Mouse (Mus musculus): ENCODE data around the gene Tmem63c. TPM values are rescaled to one million over a fixed set of nuclear protein-coding genes. Genes with fewer than 3 reads are reported as not detected.

The Tmem63c gene
- polyA plus RNA-seq, 1 experiment from 2014 or later = 0.05 TPM

DNA sequence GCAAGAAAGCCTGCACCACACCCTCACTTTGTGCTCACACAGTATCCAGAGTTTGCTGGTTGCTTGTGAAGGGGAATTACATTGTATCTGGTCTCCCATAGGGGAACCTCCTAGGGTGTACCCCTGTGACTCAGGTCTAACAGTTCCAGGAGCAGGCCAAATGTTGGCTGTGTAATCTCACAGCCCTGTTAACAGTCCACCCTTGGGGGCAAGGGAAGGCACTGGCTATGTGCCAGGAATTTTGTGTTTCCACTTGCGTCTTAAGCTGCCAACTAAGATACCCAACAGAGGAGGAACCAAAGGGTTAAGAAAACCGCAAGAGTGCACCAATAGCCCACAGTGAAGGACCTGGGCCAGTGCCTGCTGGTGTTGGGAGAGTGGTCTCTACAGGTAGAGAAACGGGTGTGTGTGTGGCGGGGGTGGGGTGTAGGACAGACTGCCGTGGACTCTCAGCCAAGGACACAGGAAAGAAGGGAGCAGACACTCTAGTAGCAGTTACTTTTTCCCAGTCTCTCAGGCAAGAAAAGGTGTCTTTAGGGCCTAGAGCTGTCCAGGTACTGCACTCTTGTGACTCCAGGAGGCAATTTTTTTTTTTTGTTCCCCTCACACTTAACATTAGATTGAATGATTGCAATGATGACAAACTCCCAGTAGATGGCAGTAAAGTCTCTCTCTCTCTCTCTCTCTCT, 20.8 kb upstream of the Tmem63c start:
- DNase-seq (ENCODE audit: low spot score) = peak; percentile 25

- DNase-seq (ENCODE audit: low spot score) = no peak
These were observed 20.3 kb upstream of the Tmem63c start for GRCm38 (mm10) chr12:87000840-87001176.

GRCm38 (mm10) chr12:87002209-87002608, 18.9 kb upstream of the Tmem63c start:
- no peak for DNase-seq (ENCODE audit: low spot score)

- DNase-seq (ENCODE audit: low spot score) = no peak
These were observed 18.3 kb upstream of the Tmem63c start for GRCm38 (mm10) chr12:87002815-87003214.

GRCm38 (mm10) chr12:87003606-87004005, 17.5 kb upstream of the Tmem63c start:
- DNase-seq (ENCODE audit: low spot score) = no peak

GRCm38 (mm10) chr12:87004596-87004995, 16.5 kb upstream of the Tmem63c start:
- no peak for DNase-seq (ENCODE audit: low spot score)

DNA sequence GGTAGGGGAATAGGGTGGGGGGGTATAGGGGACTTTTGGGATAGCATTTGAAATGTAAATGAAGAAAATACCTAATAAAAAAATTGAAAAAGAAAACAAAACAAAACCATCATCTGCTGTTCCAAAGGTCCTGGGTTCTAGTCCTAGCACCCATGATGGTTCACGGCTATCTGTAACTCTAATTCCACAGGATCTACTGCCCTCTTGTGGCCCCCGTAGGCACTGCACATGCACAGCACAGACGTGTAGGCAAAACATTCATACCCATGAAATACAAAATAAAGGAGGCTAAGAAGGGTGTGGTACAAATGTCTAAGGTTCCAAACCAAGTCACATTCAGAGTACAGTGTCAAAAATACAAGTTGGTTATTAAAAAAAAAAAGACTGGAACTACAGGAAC, 4.1 kb upstream of the Tmem63c start:
- peak; percentile 8 for DNase-seq (ENCODE audit: low spot score)

DNA sequence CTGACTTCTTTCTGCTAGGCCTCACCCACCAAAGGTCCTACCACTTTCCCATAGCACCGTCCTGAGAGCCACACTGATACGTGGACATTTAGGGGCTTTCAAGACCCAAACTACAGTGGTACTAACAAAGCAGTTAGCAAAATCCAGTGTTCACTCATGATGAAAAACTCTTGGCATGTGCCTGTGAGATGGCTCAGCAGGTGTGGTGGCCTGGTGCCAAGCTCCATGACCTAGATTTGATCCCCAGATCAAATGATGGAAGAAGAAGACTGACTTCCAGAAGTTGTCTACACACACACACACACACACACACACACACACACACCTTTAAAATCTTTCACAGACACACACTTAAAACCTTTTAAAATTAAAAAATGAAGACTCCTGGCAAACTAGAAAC, 2.4 kb upstream of the Tmem63c start:
- no peak for DNase-seq (ENCODE audit: low spot score)

DNA sequence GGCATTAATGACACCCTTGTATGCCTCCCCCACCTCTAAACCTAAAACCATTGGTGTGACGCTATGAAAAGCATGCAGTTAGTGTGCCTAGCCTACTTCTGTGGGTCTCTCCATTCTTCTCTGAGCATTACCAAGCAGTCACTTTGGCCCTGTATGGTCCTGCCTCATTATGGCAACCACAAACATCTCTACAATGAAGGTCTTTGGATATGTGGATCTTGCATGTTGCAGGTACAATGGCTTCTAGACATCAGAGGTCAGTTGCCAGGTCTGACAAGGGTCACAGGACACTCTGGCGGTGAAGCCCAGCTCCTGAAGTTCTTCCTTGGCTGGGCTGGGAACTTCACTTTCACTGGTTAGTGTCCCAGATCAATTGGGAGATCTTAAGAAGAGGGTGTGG, 866 bp downstream of the Tmem63c start:
- DNase-seq (ENCODE audit: low spot score) = no peak

DNA sequence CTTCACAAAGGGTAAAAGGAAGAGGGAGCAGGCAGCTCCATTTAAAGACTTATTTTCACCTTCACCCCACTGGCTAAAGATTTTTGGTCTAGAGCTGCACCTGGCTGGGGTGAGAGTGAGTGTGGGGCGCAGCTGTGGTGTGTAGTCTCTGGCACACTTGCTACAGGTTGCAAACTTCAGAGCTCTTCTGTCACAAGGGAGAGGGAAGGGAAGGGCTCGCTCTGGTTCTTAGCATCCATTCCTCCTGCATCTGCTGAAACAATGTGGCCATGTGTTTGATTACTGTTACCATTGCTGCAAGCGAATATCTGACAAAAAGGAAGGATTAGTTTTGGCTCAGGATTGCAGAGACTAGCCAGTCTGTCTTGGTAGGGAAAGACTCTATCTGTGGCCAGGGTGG, 2.3 kb downstream of the Tmem63c start:
- DNase-seq (ENCODE audit: low spot score) = no peak

DNA sequence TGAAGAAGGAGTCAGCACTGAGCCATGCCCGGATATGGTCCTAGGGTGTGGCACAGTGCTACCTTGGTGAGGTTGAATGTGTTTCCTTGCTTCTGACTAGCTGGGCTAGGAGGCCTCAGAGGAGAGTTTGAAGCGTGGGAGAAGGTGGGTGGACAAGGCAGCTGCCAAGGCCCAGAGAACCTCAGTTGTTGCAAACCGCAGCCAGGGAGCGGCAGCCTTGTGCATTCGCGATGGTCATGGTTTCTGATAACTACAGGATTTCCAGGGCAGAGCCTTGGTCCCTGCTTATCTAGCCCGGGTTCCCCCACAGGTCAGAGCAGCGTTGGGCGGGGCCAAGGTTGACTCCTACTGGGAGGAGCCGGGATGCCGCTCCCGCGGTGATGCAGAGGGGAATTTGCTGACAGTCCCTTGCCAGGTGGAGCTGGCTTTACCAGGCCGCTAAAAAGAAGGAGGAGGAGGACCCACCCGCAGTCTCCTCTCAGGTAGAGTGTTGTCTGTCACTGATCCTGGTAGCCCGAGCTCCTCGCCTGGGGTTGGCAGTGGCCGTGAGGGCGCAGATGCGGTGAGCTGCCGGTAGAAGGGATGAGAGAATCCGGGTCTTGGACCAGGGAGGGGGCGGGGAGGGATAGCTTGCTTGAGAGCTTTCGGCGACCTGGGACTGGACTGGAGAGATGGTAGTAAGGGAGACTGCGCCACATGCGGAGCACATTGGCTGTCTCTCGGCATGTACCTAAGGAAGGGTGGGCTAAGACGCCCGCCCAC, 5.2 kb downstream of the Tmem63c start:
- DNase-seq (ENCODE audit: low spot score) = no peak

- no peak for DNase-seq (ENCODE audit: low spot score)
These were observed 5.7 kb downstream of the Tmem63c start for GRCm38 (mm10) chr12:87026871-87027240.

DNA sequence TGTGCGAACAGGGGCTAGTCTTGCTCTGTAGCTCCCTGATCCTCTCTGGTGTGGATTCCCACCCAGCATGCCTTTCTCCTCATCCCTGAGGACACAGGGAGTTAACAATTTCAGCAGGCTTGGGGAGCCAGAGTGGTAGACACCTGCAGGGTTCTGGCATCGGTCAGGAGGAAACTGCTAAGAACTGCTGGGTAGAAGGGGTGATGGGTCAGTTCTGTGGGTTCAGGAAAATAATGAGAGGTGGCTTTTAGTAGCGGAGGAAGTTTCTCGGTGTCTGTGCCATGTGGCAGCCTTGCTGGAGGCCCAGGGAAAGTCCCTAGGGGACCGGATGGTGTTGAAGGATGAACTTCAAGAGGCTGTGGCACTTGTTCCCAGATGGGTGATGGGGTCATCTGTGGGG, 6.3 kb downstream of the Tmem63c start:
- DNase-seq (ENCODE audit: low spot score) = no peak

DNA sequence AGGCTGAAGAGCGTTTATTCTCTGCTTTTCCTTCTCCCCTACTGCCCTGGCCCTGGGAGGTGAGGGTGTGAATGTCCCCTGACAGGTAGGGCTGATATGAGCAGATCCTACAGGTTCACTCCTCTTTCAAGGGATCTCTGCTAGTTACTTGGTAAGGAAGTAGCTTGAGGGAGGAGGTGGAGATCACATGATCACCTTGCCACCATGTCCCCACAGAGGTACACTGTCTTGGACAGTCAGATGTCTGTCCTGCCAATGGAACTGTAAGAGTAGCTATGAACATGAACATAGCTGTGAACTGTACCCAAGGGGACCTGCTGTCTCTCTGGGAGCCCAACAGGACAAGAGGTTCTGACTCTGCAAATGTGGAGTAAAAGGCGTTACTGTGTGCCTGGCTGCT, 6.9 kb downstream of the Tmem63c start:
- no peak for DNase-seq (ENCODE audit: low spot score)

DNA sequence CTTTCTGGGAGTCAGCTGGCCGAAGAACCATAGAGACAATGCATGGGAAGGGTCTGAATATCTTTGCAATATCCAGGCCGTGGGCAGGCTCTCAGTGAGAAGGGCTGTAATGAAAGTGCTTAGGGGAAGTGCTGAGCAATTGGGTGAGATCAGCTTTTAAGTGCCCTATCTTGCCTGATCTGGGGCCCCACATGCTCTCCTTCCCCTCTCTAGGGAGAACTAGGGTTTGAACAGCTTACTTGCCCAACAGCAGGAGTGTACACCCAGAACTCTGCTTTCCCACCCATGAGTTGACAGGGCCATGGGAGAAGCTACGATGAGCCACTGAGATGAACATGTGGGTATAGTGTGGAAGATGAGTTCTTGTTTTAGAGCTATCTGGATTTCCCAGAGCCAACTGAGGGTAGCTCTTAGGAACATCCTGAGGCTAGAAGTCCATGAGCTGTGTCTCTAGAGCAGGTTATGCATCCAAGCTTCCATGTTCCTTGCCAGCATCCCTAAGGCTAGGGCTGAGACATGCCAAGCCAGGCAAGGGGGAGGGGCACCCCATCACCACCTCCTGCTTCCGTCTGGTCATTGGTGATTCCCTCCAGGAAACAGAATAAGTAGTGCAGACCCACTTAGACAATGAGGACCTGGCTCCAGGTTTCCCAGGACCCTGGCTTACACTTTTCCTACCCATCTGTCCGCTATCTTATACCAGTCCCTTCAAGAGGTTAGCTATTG, 8.3 kb downstream of the Tmem63c start:
- DNase-seq (ENCODE audit: low spot score) = no peak

GRCm38 (mm10) chr12:87031163-87031763, 10.1 kb downstream of the Tmem63c start:
- no peak for DNase-seq (ENCODE audit: low spot score)

DNA sequence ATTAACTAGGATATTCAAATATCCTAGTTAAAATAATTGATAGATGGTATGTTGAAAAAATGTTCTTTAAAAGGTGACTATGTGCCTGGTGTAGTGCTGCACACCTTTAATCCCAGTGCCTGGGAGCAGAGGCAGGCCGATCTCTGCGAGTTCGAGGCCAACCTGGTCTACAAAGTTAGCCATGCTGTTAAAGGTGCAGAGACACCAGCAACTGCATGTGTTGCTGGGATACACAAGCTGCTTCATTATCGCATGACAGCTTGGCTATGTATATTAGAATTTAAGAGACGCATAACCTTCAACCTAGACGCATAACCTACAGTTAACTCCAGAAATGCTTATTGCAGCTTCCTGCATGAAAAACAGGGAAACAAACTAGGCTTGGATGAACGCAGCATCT, 15.5 kb downstream of the Tmem63c start:
- DNase-seq (ENCODE audit: low spot score) = no peak

DNA sequence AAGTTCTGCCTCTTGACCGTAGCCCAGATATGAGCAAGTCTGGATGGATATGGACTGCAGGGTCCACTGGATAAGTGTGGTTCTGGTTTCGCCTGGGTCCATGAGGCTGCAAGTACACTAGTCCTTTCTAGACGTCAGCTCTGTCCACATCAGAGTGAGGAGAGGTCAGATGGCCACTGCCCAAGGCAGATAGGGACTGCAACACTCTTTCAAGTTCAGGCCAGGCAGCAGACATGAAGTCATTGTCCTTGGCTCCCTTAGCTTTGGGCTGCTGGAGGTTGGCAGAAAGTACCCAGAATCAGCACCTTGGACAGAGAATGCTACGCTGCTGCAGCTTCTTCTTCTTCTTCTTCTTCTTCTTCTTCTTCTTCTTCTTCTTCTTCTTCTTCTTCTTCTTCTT, 19.0 kb downstream of the Tmem63c start:
- DNase-seq (ENCODE audit: low spot score) = no peak

DNA sequence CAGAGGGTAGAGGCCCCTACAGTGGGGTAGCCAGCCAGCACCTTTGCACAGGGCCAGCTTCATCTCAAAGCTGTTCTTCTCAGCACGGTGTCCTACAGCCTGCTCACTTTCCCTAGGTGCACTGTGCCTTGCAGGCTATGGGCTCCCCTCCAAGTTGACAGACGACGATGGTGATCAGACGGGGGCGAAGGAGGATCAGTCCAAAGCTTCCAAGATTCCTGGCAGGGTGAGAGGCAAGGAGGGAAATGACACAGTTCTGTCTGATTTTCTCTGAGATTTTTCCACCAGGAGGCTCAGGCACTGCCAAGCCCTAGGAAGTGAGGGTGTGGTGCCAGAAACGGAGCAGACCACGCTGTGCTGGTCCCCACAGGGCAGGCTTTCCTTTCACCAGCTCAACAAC, 19.7 kb downstream of the Tmem63c start:
- DNase-seq (ENCODE audit: low spot score) = no peak

DNA sequence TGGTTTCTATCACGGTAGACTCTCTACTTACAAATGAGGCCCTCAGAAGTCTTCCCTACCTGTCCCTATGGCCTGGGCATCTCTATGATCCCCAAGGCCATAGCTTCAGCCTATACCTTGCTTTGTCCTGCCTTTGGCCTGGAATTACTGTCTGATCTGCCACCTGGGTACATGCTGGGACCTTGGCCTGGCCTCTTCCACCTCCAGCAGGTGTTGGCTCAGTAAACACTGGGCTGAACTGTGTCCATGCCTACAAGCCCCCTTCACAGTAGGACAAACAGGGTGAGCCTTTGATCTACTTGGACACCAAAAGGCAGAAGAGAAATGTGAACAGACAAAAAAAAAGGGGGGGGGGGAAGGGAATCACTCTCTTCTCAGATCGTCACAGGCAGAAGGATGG, 21.3 kb downstream of the Tmem63c start:
- no peak for DNase-seq (ENCODE audit: low spot score)

DNA sequence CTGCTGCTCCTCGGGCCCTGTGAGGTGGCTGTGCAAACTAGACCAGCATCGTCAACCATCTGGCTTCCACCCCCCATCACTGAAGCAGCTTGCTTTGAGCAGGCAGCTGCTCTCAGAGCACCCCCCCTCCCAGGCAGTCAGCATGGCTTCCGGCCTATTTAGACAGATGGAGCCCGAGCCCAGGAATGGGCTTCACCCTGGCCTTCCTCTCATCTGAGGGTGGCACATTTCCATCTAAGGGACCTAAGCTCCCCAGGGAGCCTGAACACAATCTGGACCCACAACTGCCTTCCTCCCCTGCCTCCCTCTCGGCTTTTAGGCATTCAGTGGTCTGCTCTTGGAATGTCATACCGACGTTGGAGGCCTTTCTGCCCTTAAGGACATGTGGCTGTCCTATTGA, 22.1 kb downstream of the Tmem63c start:
- no peak for DNase-seq (ENCODE audit: low spot score)

DNA sequence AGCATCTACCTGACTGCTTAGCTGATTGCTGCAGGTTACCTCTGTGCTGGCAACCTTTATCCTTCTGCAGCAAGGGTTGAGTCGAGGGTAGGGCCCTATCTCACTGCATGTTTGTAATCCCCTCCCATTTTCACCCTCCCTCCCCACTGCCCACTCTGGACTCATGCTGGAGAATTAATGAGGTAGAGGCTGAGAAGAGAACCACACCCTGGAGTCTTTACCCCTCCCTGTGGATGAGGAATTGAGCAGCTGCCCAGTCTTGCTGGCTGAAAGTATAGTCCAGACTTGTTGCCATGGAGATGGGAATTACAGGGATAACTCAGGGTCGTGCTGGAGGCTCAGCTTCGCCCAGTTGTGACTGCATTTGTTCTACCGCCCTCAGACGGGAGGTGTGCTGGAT, 23.6 kb downstream of the Tmem63c start:
- DNase-seq (ENCODE audit: low spot score) = no peak
